Mouse (Mus musculus) inflammation-experienced regulatory T-cells, adult 6 months (primary cell): ENCODE data around the gene Tead1. TPM values are rescaled to one million over a fixed set of nuclear protein-coding genes. Genes with fewer than 3 reads are reported as not detected.

Source experiments
- ATAC-seq: one replicate; pipeline ENCODE4 v1.8.0; 2017
- polyA plus RNA-seq, 3 experiments: library from polyadenylated mRNA; unstranded; fragments of 100-300 nt; shearing (Covaris generic); gene quantifications; one replicate each; pipeline ENCODE4 v1.2.1; 2017

The Tead1 gene
- polyA plus RNA-seq, 3 experiments from 2014 or later = 0.36 to 0.39 TPM; not detected in 1

- no peak for ATAC-seq
These were observed 101.8 kb downstream of the Tead1 start for GRCm38 (mm10) chr7:112780910-112781309.

DNA sequence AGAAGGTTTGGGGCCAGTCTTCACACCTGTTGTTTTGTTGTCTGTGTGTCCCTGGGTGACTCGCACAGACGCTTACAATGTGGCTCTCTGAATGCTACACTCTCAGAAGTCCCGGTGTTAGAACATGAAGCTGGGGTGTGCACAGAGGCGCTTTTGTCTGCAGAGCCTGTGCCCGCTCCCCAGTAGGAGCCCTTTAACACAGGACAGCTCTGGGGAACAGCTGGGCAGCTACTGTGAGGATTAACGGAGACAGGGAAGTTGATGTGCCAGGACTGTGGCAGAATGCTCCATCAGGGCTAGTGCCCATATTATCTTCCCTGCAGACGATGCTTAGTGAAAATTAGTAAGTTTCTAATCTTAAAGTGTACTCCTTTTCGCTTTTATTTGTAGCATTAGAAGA lies 102.9 kb downstream of the Tead1 start:
- no peak for ATAC-seq

GRCm38 (mm10) chr7:112784278-112784677 lies 105.2 kb downstream of the Tead1 start:
- ATAC-seq = no peak

DNA sequence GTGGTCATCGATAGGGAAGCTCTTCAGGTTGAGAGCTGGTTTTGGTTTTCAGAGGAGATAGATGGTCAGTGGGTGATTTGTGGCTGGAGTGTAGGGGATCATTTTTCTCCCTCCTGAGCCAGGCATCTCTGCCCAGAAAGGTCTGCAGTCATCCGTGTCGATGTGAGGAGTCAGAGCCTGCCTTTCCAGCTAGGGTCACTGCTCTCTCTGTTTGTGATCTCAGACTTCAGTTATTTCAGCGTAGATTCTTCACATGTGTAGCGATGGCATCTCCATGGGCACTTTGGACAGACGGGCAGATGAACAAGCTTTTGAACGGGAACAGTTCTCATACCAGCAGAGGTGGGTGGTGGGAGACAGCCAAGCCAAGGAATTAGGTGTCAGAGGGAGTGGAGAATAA lies 106.2 kb downstream of the Tead1 start:
- ATAC-seq = no peak

DNA sequence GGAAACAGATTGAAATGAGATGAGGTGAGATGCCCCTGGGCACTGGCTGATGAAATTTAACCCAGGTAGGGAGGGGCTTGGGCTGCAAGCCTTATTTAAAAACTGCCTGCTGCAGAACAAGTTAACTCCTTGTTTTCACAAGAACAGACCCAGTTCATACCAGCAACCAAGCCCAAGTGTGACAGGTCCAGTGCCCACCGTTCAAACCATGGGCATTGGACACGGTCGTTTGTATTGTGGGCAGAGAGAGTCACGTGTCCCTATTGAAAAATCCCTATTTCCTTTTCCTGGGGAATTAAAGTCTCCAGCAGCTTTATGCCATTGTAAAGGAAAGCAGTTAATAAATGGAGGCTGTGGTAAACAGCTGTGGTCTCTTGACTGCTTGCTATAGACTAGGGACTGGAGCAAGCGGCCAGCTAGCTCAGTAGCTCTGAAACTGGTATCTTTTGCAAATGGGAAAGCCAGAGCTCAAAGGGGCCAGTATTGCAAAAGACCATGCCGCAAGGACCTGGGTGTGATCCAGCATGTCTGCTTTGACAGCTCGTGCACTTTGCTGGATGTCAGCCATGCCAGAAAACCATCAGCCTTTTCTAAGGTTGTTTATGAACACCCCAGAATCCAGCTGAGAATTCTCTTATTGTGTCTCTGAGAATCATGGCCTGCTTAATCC lies 107.6 kb downstream of the Tead1 start:
- no peak for ATAC-seq

GRCm38 (mm10) chr7:112787281-112787680 lies 108.2 kb downstream of the Tead1 start:
- ATAC-seq = no peak

GRCm38 (mm10) chr7:112788321-112788751 lies 109.2 kb downstream of the Tead1 start:
- ATAC-seq = no peak

GRCm38 (mm10) chr7:112789693-112790092 lies 110.6 kb downstream of the Tead1 start:
- no peak for ATAC-seq

DNA sequence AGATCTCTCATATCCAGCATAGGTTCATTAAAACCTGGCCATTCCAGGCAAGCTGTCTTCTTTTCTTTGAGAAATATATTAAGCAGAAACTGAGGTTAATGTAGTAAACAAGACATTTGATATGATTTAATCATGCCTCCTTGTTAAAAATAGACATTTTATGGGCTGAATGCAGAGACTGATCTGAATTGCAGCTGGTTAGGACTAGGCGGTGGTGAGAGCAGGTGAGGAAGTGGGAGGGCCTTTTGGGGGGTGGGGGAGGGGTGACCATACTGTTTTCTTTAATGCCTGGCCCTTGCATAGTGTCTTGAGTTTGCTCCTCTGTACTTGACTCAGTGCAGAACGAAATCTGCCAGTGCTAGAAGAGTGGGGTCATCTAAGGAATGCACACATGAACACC lies 111.2 kb downstream of the Tead1 start:
- no peak for ATAC-seq

DNA sequence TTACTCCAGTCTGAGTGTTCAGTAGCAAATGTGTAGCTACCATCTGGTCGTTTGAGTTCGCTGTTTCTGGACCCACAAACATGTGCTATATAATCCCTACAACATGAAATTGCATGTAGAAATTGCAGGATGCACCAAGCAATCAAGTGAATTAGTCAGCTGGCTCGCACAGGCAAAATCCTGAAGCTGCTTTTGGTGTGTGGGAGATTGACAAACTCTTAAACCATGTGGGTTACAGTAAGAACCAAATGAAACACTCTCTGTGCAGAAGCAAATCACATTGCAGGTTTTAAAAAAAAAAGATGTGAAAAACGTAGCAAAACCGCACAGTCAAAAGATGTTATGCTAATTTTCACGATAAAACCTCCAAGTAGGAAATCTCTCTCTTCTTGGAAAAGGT lies 113.6 kb downstream of the Tead1 start:
- ATAC-seq = no peak

DNA sequence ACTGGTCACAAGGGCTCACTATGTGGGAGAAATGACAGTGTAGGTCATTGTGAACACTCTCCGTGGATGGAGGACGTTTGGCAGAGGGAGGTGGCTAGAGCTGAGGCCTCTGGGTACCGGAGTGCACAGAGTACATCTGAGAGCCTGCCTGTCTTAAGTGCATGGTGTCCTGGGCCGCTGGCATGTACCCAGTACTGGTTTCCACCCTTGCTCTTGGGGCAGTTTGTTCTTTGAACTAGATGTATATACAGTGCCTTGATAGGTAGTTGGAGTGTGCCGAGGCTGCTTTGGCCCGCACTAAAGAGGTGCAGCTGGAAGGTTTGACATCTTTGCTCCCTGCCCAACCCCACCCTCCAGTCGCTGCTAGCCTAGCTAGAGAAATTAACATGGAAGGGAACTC lies 114.8 kb downstream of the Tead1 start:
- ATAC-seq = no peak

GRCm38 (mm10) chr7:112794481-112794880 lies 115.4 kb downstream of the Tead1 start:
- ATAC-seq = no peak

DNA sequence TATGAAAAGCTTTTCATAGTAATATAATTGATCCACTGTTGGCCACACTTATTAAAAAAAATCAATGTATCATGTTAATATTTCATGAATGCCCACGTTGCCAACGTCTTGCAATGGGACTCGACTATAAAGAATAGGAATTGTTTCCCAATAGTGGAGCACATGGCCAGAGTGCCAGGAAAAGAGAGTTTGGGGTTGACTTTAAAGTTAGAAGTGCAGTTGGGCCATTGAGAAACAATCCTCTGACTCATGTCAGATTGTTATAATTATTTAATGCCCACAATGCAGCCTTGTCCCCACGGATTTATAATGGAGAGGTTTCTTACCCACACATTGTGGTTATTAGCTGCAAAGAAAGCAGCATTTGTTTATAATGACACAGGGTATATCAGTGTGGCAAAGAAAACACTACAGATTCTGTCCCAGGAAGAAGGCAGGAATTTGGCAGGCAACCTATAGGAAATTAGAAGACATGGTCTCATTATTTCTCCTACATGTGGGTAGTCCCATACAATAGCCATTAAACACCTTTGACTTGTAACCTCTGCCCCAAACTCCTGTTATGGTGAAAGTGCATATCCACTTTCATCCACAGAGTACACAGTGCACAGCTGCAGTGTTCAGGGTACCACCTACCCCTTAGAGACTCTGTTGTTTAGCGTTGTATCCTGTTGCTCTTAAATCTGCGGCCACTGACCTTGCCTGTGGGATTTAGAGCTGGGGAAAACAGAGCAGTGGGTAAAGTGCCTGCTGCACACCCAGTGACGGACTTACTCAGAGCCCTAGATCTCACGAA lies 118.6 kb downstream of the Tead1 start:
- no peak for ATAC-seq

DNA sequence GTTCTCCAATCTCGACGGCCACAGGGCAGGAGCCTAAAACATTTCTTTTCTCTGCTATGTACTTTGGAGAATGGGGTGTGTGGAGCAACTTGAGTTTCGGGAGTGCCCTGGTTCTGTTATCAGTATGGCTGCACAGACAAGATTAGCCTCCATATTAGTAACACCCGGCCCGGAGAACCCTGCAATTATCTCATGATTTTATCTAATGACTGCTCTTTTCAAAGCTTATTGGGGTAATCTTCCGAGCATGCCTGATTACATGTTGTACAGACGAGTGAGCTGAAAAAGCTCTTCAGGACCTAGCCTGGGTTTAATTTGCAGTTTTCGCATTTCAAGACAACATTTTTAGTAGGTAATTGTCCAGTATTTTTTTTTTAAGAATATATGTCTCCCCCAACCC lies 122.6 kb downstream of the Tead1 start:
- no peak for ATAC-seq

- no peak for ATAC-seq
These were observed 127.7 kb downstream of the Tead1 start for GRCm38 (mm10) chr7:112806718-112807400.

- ATAC-seq = no peak
These were observed 128.3 kb downstream of the Tead1 start for GRCm38 (mm10) chr7:112807401-112807751.

DNA sequence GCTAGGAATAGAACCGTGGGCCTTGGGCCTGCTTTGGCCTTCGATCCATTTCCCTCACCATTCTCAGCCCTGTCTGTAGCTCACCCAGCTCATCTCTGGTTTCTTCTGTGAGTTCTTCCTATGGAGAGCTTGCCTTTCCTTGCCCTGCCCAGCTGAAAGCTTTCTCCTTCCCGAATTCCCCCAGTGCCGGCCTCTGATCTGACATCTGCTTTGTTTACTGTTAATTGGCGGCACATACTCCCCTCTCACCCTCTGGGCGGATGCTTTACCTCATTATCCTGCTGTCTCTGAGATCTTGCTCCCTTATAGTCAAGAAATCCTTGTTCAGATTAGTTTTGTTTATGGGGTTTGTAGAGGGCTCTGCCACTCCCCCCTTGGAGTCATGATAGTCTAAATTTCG lies 131.6 kb downstream of the Tead1 start:
- no peak for ATAC-seq

- no peak for ATAC-seq
These were observed 133.1 kb downstream of the Tead1 start for GRCm38 (mm10) chr7:112812037-112812775.

DNA sequence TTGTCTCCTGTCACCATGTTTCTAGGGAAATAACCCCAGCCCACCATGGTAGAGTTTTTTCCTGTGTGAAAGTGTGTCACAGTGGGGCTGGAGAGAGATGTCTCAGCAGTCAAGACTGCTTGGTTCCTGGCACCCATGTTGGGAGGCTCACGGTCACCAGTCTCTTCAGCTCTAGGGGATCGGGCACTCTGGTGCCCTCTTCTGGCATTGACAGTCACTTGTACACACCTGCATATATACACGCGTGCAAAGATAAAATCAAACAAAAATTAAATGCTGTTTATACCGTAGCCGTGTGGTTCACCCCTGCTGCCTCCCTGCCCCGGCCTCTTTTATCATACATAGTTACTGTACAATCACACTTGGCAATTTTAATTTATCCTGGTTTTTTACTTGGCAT lies 134.0 kb downstream of the Tead1 start:
- ATAC-seq = no peak

- no peak for ATAC-seq
These were observed 134.7 kb downstream of the Tead1 start for GRCm38 (mm10) chr7:112813731-112814306.

GRCm38 (mm10) chr7:112816016-112816415 lies 136.9 kb downstream of the Tead1 start:
- ATAC-seq = no peak

GRCm38 (mm10) chr7:112819833-112820232 lies 140.7 kb downstream of the Tead1 start:
- no peak for ATAC-seq

DNA sequence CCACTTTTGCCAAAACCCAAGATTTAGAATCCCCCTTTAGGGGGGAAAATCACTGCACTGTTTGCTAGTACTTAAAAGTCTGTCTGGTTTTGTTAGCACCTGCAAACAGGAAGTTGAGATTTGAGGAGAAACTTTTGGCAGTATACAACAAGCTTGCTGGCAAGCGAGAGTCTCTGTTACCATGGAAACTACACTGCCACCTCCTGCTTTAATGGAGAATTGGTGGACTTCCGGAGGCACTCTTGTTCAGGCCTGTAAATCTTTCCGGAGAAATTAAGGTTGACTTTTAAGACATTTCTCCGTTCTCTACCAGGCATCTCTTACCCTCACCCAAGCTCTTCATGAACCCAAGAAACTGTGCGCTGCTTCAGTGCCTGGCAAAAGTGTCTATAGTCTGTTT lies 143.8 kb downstream of the Tead1 start:
- no peak for ATAC-seq
